Mouse (Mus musculus): ENCODE data around the gene Sigirr. TPM values are rescaled to one million over a fixed set of nuclear protein-coding genes. Genes with fewer than 3 reads are reported as not detected.

Sigirr gene
- polyA plus RNA-seq, 1 experiment from 2014 or later = 3.2 TPM

GRCm38 (mm10) chr7:141094487-141095205 lies 5.7 kb downstream of the Sigirr start:
- H3K9me3 ChIP-seq = no peaks in the 10 kb centered on the region
- no peak overlapping the region for H3K9ac ChIP-seq
- H3K4me1 ChIP-seq (replicated peaks) = peaks cover 11% of the 10 kb centered on the region
- H3K4me2 ChIP-seq = no peak overlapping the region
- 51% methylated on average over 15 of the region's 15 CpGs for WGBS
- ATAC-seq (ENCODE audit: low FRiP score, low read depth) = no peak
- H3K36me3 ChIP-seq = no peaks in the 10 kb centered on the region
- no peak overlapping the region for H3K4me3 ChIP-seq
- H3K27me3 ChIP-seq = peaks cover 36% of the 10 kb centered on the region
- no peak overlapping the region for H3K27ac ChIP-seq (replicated peaks)

GRCm38 (mm10) chr7:141093950-141094349 lies 6.4 kb downstream of the Sigirr start:
- H3K4me2 ChIP-seq = no peak overlapping the region
- H3K9ac ChIP-seq = no peak overlapping the region
- no peak overlapping the region for H3K27ac ChIP-seq (replicated peaks)
- no peaks in the 10 kb centered on the region for H3K9me3 ChIP-seq
- H3K36me3 ChIP-seq = no peaks in the 10 kb centered on the region
- peaks cover 7% of the 10 kb centered on the region for H3K4me1 ChIP-seq (replicated peaks)
- WGBS = 79% methylated on average over 6 of the region's 6 CpGs
- peaks cover 36% of the 10 kb centered on the region for H3K27me3 ChIP-seq
- ATAC-seq (ENCODE audit: low FRiP score, low read depth) = no peak
- H3K4me3 ChIP-seq = no peak overlapping the region

GRCm38 (mm10) chr7:141092051-141092735 lies 8.2 kb downstream of the Sigirr start:
- ATAC-seq (ENCODE audit: low FRiP score, low read depth) = peak; percentile 83
- H3K27ac ChIP-seq (replicated peaks) = no peak overlapping the region
- no peaks in the 10 kb centered on the region for H3K9me3 ChIP-seq
- peaks cover 35% of the 10 kb centered on the region for H3K27me3 ChIP-seq
- no peaks in the 10 kb centered on the region for H3K36me3 ChIP-seq
- peaks cover 7% of the 10 kb centered on the region for H3K4me1 ChIP-seq (replicated peaks)
- H3K4me3 ChIP-seq = peak overlapping the region; percentile 20
- H3K9ac ChIP-seq = no peak overlapping the region
- peak overlapping the region; percentile 48 for H3K4me2 ChIP-seq
- 9% methylated on average over 37 of the region's 37 CpGs for WGBS

- Histone ChIP-seq H3K36me3 (no peaks in the 10 kb centered on the region), H3K27ac (replicated peaks) (no peak overlapping the region), H3K4me1 (replicated peaks) (peaks cover 7% of the 10 kb centered on the region), H3K27me3 (peaks cover 35% of the 10 kb centered on the region), H3K4me3 (no peak overlapping the region), H3K9me3 (no peaks in the 10 kb centered on the region), H3K9ac (no peak overlapping the region), H3K4me2 (no peak overlapping the region)
- 54% methylated on average over 8 of the region's 8 CpGs for WGBS
- no peak for ATAC-seq (ENCODE audit: low FRiP score, low read depth)
Observed at GRCm38 (mm10) chr7:141090228-141090627, 10.1 kb downstream of the Sigirr start.

- Histone ChIP-seq H3K9ac (no peak overlapping the region), H3K4me3 (no peak overlapping the region), H3K4me1 (replicated peaks) (peaks cover 7% of the 10 kb centered on the region), H3K4me2 (no peak overlapping the region), H3K9me3 (no peaks in the 10 kb centered on the region), H3K36me3 (no peaks in the 10 kb centered on the region), H3K27ac (replicated peaks) (no peak overlapping the region), H3K27me3 (peaks cover 35% of the 10 kb centered on the region)
- no peak for ATAC-seq (ENCODE audit: low FRiP score, low read depth)
- WGBS = 22% methylated on average over 18 of the region's 18 CpGs
Observed at GRCm38 (mm10) chr7:141088473-141088872, 11.9 kb downstream of the Sigirr start.

GRCm38 (mm10) chr7:141087894-141088293 lies 12.5 kb downstream of the Sigirr start:
- Histone ChIP-seq H3K4me2 (no peak overlapping the region), H3K27me3 (peaks cover 32% of the 10 kb centered on the region), H3K9ac (no peak overlapping the region), H3K36me3 (no peaks in the 10 kb centered on the region), H3K27ac (replicated peaks) (no peak overlapping the region), H3K4me1 (replicated peaks) (peaks cover 7% of the 10 kb centered on the region), H3K4me3 (no peak overlapping the region), H3K9me3 (no peaks in the 10 kb centered on the region)
- WGBS = 42% methylated on average over 8 of the region's 8 CpGs
- ATAC-seq (ENCODE audit: low FRiP score, low read depth) = no peak

GRCm38 (mm10) chr7:141079481-141080449 lies 20.6 kb downstream of the Sigirr start:
- WGBS = 31% methylated on average over 34 of the region's 34 CpGs
- no peak for ATAC-seq (ENCODE audit: low FRiP score, low read depth)
- Histone ChIP-seq H3K4me2 (no peak overlapping the region), H3K27ac (replicated peaks) (no peak overlapping the region), H3K4me3 (no peak overlapping the region), H3K36me3 (no peaks in the 10 kb centered on the region), H3K9ac (no peak overlapping the region), H3K9me3 (no peaks in the 10 kb centered on the region), H3K4me1 (replicated peaks) (no peaks in the 10 kb centered on the region), H3K27me3 (peaks cover 3% of the 10 kb centered on the region; the same call in 1 of the 2 replicates)

GRCm38 (mm10) chr7:141078876-141079275 lies 21.5 kb downstream of the Sigirr start:
- no peak for ATAC-seq (ENCODE audit: low FRiP score, low read depth)
- Histone ChIP-seq H3K27ac (replicated peaks) (no peak overlapping the region), H3K4me3 (no peak overlapping the region), H3K9me3 (no peaks in the 10 kb centered on the region), H3K36me3 (no peaks in the 10 kb centered on the region), H3K4me2 (no peak overlapping the region), H3K27me3 (peaks cover 3% of the 10 kb centered on the region; the same call in 1 of the 2 replicates), H3K9ac (no peak overlapping the region), H3K4me1 (replicated peaks) (no peaks in the 10 kb centered on the region)
- 85% methylated on average over 4 of the region's 4 CpGs for WGBS

GRCm38 (mm10) chr7:141077841-141078240 lies 22.5 kb downstream of the Sigirr start, which contains the start of gene Pkp3:
TSS of gene Pkp3 (plus strand) at chr7:141078218.
- Histone ChIP-seq H3K27ac (replicated peaks) (no peak within 1 kb of the TSS), H3K4me2 (no peak within 1 kb of the TSS), H3K36me3 (no peaks in the 10 kb centered on the region), H3K27me3 (peaks cover 3% of the 10 kb centered on the region; the same call in 1 of the 2 replicates), H3K9ac (no peak within 1 kb of the TSS), H3K4me1 (replicated peaks) (no peaks in the 10 kb centered on the region), H3K4me3 (no peak within 1 kb of the TSS), H3K9me3 (no peaks in the 10 kb centered on the region)
- no peak for ATAC-seq (ENCODE audit: low FRiP score, low read depth)
- 94% methylated on average over 15 of the region's 15 CpGs for WGBS

- no peaks in the 10 kb centered on the region for H3K27me3 ChIP-seq
- H3K9ac ChIP-seq = no peak overlapping the region
- H3K4me3 ChIP-seq = no peak overlapping the region
- no peaks in the 10 kb centered on the region for H3K9me3 ChIP-seq
- no peak overlapping the region for H3K27ac ChIP-seq (replicated peaks)
- peaks cover 26% of the 10 kb centered on the region for H3K4me1 ChIP-seq (replicated peaks)
- H3K36me3 ChIP-seq = peaks cover 3% of the 10 kb centered on the region; the same call in 1 of the 2 replicates
- H3K4me2 ChIP-seq = no peak overlapping the region
- no peak for ATAC-seq (ENCODE audit: low FRiP score, low read depth)
- 86% methylated on average over 4 of the region's 4 CpGs for WGBS
Observed at GRCm38 (mm10) chr7:141073782-141074181, 26.6 kb downstream of the Sigirr start.

GRCm38 (mm10) chr7:141072017-141072745 lies 28.2 kb downstream of the Sigirr start:
- WGBS = 34% methylated on average over 23 of the region's 23 CpGs
- peak overlapping the region; percentile 8; the same call in 1 of the 2 replicates for H3K4me2 ChIP-seq
- no peak overlapping the region for H3K27ac ChIP-seq (replicated peaks)
- no peaks in the 10 kb centered on the region for H3K9me3 ChIP-seq
- H3K4me1 ChIP-seq (replicated peaks) = peaks cover 26% of the 10 kb centered on the region
- no peak overlapping the region for H3K9ac ChIP-seq
- no peak for ATAC-seq (ENCODE audit: low FRiP score, low read depth)
- no peak overlapping the region for H3K4me3 ChIP-seq
- H3K27me3 ChIP-seq = no peaks in the 10 kb centered on the region
- peaks cover 17% of the 10 kb centered on the region for H3K36me3 ChIP-seq
